Comparison of ENCODE assay signal across 9 mouse cellular contexts in the genomic region with DNA sequence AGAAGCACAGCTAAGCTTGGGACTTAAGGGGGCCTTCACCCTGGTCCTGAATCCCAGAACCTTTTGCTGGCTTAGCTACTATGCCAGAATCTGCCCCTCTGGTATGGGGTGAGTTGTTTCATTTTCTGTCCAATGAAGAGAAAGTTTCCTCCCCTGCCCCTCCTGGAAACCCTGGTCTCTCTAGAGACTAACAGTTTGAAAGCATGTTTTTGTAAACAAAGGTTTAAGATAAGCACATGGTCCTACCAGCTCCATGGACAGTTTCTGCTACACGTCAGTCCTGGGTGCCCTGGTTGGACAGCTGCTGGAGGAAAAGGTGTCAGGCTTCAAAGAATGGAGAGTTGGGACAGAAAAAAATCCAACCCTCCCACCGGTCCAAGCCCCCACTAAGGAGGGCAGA. TPM values are rescaled to one million over a fixed set of nuclear protein-coding genes. Genes with fewer than 3 reads are reported as not detected.
DNase-seq lines count a peak whose midpoint lies in the region; ATAC-seq lines count a peak whose summit lies in the region.
"Had no signal": no experiment of that assay in that cellular context is flagged by ENCODE, and none has a peak within 500 bp of the region (broad histone marks: within the 10 kb centered on the region; RNA-seq: fewer than 3 reads in every experiment).

No protein-coding gene starts in this region.

- H3K27me3 ChIP-seq in heart, embryonic 15.5 days, result no peaks in the 10 kb centered on the region
- no peaks in the 10 kb centered on the region for H3K27me3 ChIP-seq in hindbrain, embryonic 13.5 days
- H3K27me3 ChIP-seq in midbrain, embryonic 10.5 days (ENCODE audit: low read depth, poor library complexity, severe bottlenecking), result no peaks in the 10 kb centered on the region

- H3K4me3 ChIP-seq in heart, embryonic 15.5 days, result peak overlapping the region; percentile 83
- H3K4me3 ChIP-seq in hindbrain, embryonic 13.5 days, result peak overlapping the region; percentile 78
- peak overlapping the region; percentile 86; the same call in 1 of the 2 replicates for H3K4me3 ChIP-seq in midbrain, embryonic 10.5 days

- H3K27ac ChIP-seq in heart, embryonic 15.5 days, result no peak overlapping the region
- H3K27ac ChIP-seq in hindbrain, embryonic 13.5 days, result no peak overlapping the region
- H3K27ac ChIP-seq in midbrain, embryonic 10.5 days (replicated peaks), result no peak overlapping the region

- 52% methylated on average over 2 of the region's 2 CpGs for WGBS in heart, embryonic 15.5 days
- WGBS in hindbrain, embryonic 13.5 days, result 80% methylated on average over 2 of the region's 2 CpGs
- 63% methylated on average over 2 of the region's 2 CpGs for WGBS in midbrain, embryonic 10.5 days

- peak overlapping the region; percentile 80 for H3K9ac ChIP-seq in heart, embryonic 15.5 days
- H3K9ac ChIP-seq in hindbrain, embryonic 13.5 days, result peak overlapping the region; percentile 93

- intact Hi-C loops in heart, postnatal 25 days (cut with DNase I), result no loop called here

- peaks cover 23% of the 10 kb centered on the region for H3K4me1 ChIP-seq in heart, embryonic 15.5 days (replicated peaks)
- H3K4me1 ChIP-seq in hindbrain, embryonic 13.5 days (replicated peaks), result peaks cover 27% of the 10 kb centered on the region
- H3K4me1 ChIP-seq in midbrain, embryonic 10.5 days, result peaks cover 28% of the 10 kb centered on the region

- peak overlapping the region; percentile 76 for H3K4me2 ChIP-seq in heart, embryonic 15.5 days
- H3K4me2 ChIP-seq in hindbrain, embryonic 13.5 days, result peak overlapping the region; percentile 92

- no peak for ATAC-seq in heart, embryonic 15.5 days (replicated peaks; ENCODE audit: insufficient number of reproducible peaks, insufficient read depth, low FRiP score, low read depth)
- ATAC-seq in hindbrain, embryonic 13.5 days (ENCODE audit: low FRiP score), result no peak

- H3K9me3 ChIP-seq in heart, embryonic 15.5 days (replicated peaks), result no peaks in the 10 kb centered on the region
- H3K9me3 ChIP-seq in hindbrain, embryonic 13.5 days, result no peaks in the 10 kb centered on the region
- H3K9me3 ChIP-seq in midbrain, embryonic 10.5 days (replicated peaks), result no peaks in the 10 kb centered on the region

- no peak for DNase-seq in heart, postnatal 25 days (ENCODE audit: low spot score)
- DNase-seq in adipocyte (ENCODE audit: low spot score), result peak; percentile 19
- no peak for DNase-seq in midbrain, embryonic 10.5 days (ENCODE audit: low spot score)
- DNase-seq in embryo, embryonic 10.5 days (ENCODE audit: low spot score), result no peak
- no peak for DNase-seq in layer of hippocampus, adult 9-11 months
- DNase-seq in kidney, adult 9 months, result no peak
- DNase-seq: kidney, postnatal 4 days had no signal

- H3K36me3 ChIP-seq in heart, embryonic 15.5 days, result peaks cover 35% of the 10 kb centered on the region
- peaks cover 52% of the 10 kb centered on the region for H3K36me3 ChIP-seq in hindbrain, embryonic 13.5 days
- H3K36me3 ChIP-seq in midbrain, embryonic 10.5 days, result peaks cover 35% of the 10 kb centered on the region

RNA-seq across cellular contexts. Expression of a gene that starts 1.4 kb away (rescaled TPM):
- polyA plus RNA-seq in heart, embryonic 15.5 days (2015; fragmentation: Nextera tagmentation; extraction: Ambion mirVana), result 24.3 and 25.9 TPM in 2 replicates
- total RNA-seq in heart, postnatal 25 days (2021), result 10 to 100 TPM; 11.2 to 12.9 TPM
- 23.4 and 24.5 TPM in 2 replicates for polyA plus RNA-seq in hindbrain, embryonic 13.5 days (2015; fragmentation: Nextera tagmentation; extraction: Ambion mirVana)
- 22.9 and 24.1 TPM in 2 replicates for polyA plus RNA-seq in midbrain, embryonic 10.5 days (2016; fragmentation: Nextera tagmentation; extraction: Ambion mirVana)

RNA-seq across cellular contexts. Expression of a gene that starts 1.4 kb away (rescaled TPM):
- polyA plus RNA-seq in heart, embryonic 15.5 days (2015; fragmentation: Nextera tagmentation; extraction: Ambion mirVana), result 27.1 and 31.0 TPM in 2 replicates
- 10 to 100 TPM; 68.2 to 72.9 TPM for total RNA-seq in heart, postnatal 25 days (2021)
- 44.7 and 47.7 TPM in 2 replicates for polyA plus RNA-seq in hindbrain, embryonic 13.5 days (2015; fragmentation: Nextera tagmentation; extraction: Ambion mirVana)
- 18.8 and 25.4 TPM in 2 replicates for polyA plus RNA-seq in midbrain, embryonic 10.5 days (2016; fragmentation: Nextera tagmentation; extraction: Ambion mirVana)

RNA-seq across cellular contexts. Expression of a gene that starts 10.4 kb away (rescaled TPM):
- polyA plus RNA-seq in heart, embryonic 15.5 days (2015; fragmentation: Nextera tagmentation; extraction: Ambion mirVana), result 12.9 and 14.1 TPM in 2 replicates
- total RNA-seq in heart, postnatal 25 days (2021), result 10 to 100 TPM; 26.1 to 29.6 TPM
- 38.4 and 40.3 TPM in 2 replicates for polyA plus RNA-seq in hindbrain, embryonic 13.5 days (2015; fragmentation: Nextera tagmentation; extraction: Ambion mirVana)
- 42.5 and 50.6 TPM in 2 replicates for polyA plus RNA-seq in midbrain, embryonic 10.5 days (2016; fragmentation: Nextera tagmentation; extraction: Ambion mirVana)

RNA-seq across cellular contexts. Expression of a gene that starts 20.0 kb away (rescaled TPM):
- 9.4 and 11.4 TPM in 2 replicates for polyA plus RNA-seq in heart, embryonic 15.5 days (2015; fragmentation: Nextera tagmentation; extraction: Ambion mirVana)
- 1 to 10 TPM; 2.3 to 4.0 TPM for total RNA-seq in heart, postnatal 25 days (2021)
- 19.9 and 22.5 TPM in 2 replicates for polyA plus RNA-seq in hindbrain, embryonic 13.5 days (2015; fragmentation: Nextera tagmentation; extraction: Ambion mirVana)
- 14.8 and 16.0 TPM in 2 replicates for polyA plus RNA-seq in midbrain, embryonic 10.5 days (2016; fragmentation: Nextera tagmentation; extraction: Ambion mirVana)

RNA-seq across cellular contexts. Expression of a gene that starts 20.1 kb away (rescaled TPM):
- 73.6 and 96.9 TPM in 2 replicates for polyA plus RNA-seq in heart, embryonic 15.5 days (2015; fragmentation: Nextera tagmentation; extraction: Ambion mirVana)
- total RNA-seq in heart, postnatal 25 days (2021), result 10 to 100 TPM; 45.2 to 48.8 TPM
- polyA plus RNA-seq in hindbrain, embryonic 13.5 days (2015; fragmentation: Nextera tagmentation; extraction: Ambion mirVana), result 138 and 145 TPM in 2 replicates
- 142 and 154 TPM in 2 replicates for polyA plus RNA-seq in midbrain, embryonic 10.5 days (2016; fragmentation: Nextera tagmentation; extraction: Ambion mirVana)
